Mouse (Mus musculus): Measurements from ENCODE around the gene Tomm22.

Tomm22 gene

GRCm38 (mm10) chr15:79720796-79721195 is 50.1 kb downstream of the Tomm22 start:
- no peak for DNase-seq (ENCODE audit: low read depth, low spot score)

All from embryo, embryonic 11.5 days (tissue).